Mouse (Mus musculus) adrenal gland, postnatal 10 days (tissue): ENCODE results near the gene Reep1. TPM values are rescaled to one million over a fixed set of nuclear protein-coding genes. Genes with fewer than 3 reads are reported as not detected.
A peak's percentile ranks its signal among the peaks of the same experiment; 100 is the strongest.

Experiments
- DNase-seq: peaks from one replicate; pipeline ENCODE4 v3.0.0; 2021; ENCODE audit warnings: mixed read lengths
- total RNA-seq, 2 experiments: library from RNA; stranded (reverse); gene quantifications; 2 replicates each; pipeline ENCODE4 v1.2.3; 2021

The Reep1 gene
- total RNA-seq, 2 experiments from 2014 or later = 12.7 to 21.0 TPM

- DNase-seq = no peak
These were observed 29.8 kb downstream of the Reep1 start for GRCm38 (mm10) chr6:71737202-71737601.

- DNase-seq = no peak
These were observed 31.2 kb downstream of the Reep1 start for GRCm38 (mm10) chr6:71738611-71739010.

GRCm38 (mm10) chr6:71740921-71741320, 33.6 kb downstream of the Reep1 start:
- no peak for DNase-seq

- DNase-seq = no peak
These were observed 34.8 kb downstream of the Reep1 start for GRCm38 (mm10) chr6:71741998-71742636.

- DNase-seq = no peak
These were observed 37.6 kb downstream of the Reep1 start for GRCm38 (mm10) chr6:71744934-71745333.

GRCm38 (mm10) chr6:71745482-71746234, 38.3 kb downstream of the Reep1 start:
- DNase-seq = no peak

GRCm38 (mm10) chr6:71746246-71746645, 38.9 kb downstream of the Reep1 start:
- DNase-seq = no peak

- no peak for DNase-seq
These were observed 39.5 kb downstream of the Reep1 start for GRCm38 (mm10) chr6:71746846-71747245.

GRCm38 (mm10) chr6:71751602-71752001, 44.2 kb downstream of the Reep1 start:
- DNase-seq = no peak

- peak; percentile 52 for DNase-seq
These were observed 45.6 kb downstream of the Reep1 start for GRCm38 (mm10) chr6:71752791-71753464.

GRCm38 (mm10) chr6:71757039-71757894, 49.9 kb downstream of the Reep1 start:
- DNase-seq = peak; percentile 50

GRCm38 (mm10) chr6:71758780-71759179, 51.4 kb downstream of the Reep1 start:
- DNase-seq = no peak

GRCm38 (mm10) chr6:71760073-71760472, 52.7 kb downstream of the Reep1 start:
- no peak for DNase-seq

- DNase-seq = no peak
These were observed 60.4 kb downstream of the Reep1 start for GRCm38 (mm10) chr6:71767761-71768160.

GRCm38 (mm10) chr6:71769901-71770690, 62.7 kb downstream of the Reep1 start:
- no peak for DNase-seq

GRCm38 (mm10) chr6:71770856-71771255, 63.5 kb downstream of the Reep1 start:
- no peak for DNase-seq

GRCm38 (mm10) chr6:71771282-71771681, 63.9 kb downstream of the Reep1 start:
- no peak for DNase-seq

GRCm38 (mm10) chr6:71772156-71772555, 64.8 kb downstream of the Reep1 start:
- peak; percentile 15 for DNase-seq

- peak; percentile 73 for DNase-seq
These were observed 65.4 kb downstream of the Reep1 start for GRCm38 (mm10) chr6:71772636-71773208.

GRCm38 (mm10) chr6:71778016-71778415, 70.7 kb downstream of the Reep1 start:
- DNase-seq = no peak

GRCm38 (mm10) chr6:71779831-71780230, 72.5 kb downstream of the Reep1 start:
- no peak for DNase-seq
